Mouse (Mus musculus) ES-Bruce4 (cell line): ENCODE data around the gene Prss27. TPM values are rescaled to one million over a fixed set of nuclear protein-coding genes. Genes with fewer than 3 reads are reported as not detected.

Source experiments
- H3K27ac ChIP-seq: 2 replicates; pipeline ENCODE4 v1.5.1; 2012; ENCODE audit warnings: low read length, inconsistent platforms; ENCODE audit not compliant: insufficient read depth
- H3K27me3 ChIP-seq: 2 replicates; pipeline ENCODE4 v1.6.1; 2012; ENCODE audit warnings: mild to moderate bottlenecking, low read length, inconsistent platforms; ENCODE audit not compliant: control insufficient read depth, poor library complexity, insufficient read depth, severe bottlenecking
- H3K36me3 ChIP-seq: 2 replicates; pipeline ENCODE4 v1.6.1; 2012; ENCODE audit warnings: inconsistent platforms, mild to moderate bottlenecking, low read length, moderate library complexity; ENCODE audit not compliant: control insufficient read depth, poor library complexity, insufficient read depth, severe bottlenecking
- H3K4me1 ChIP-seq: one replicate; pipeline ENCODE4 v1.8.1; 2011; ENCODE audit warnings: low read length; ENCODE audit not compliant: control insufficient read depth, insufficient read depth
- H3K4me3 ChIP-seq: 2 replicates; pipeline ENCODE4 v1.5.1; 2011; ENCODE audit warnings: low read depth, mild to moderate bottlenecking, low read length
- H3K9ac ChIP-seq: 2 replicates; pipeline ENCODE4 v1.6.1; 2012; ENCODE audit warnings: low read depth, mild to moderate bottlenecking, inconsistent platforms; ENCODE audit not compliant: poor library complexity, severe bottlenecking
- H3K9me3 ChIP-seq: replicated peaks from 2 replicates; pipeline ENCODE4 v1.6.1; 2012; ENCODE audit warnings: mild to moderate bottlenecking, low read length, inconsistent platforms; ENCODE audit not compliant: control insufficient read depth, poor library complexity, insufficient read depth, severe bottlenecking
- CTCF ChIP-seq: IDR thresholded peaks from one replicate; pipeline ENCODE4 v1.8.1; 2011; ENCODE audit warnings: low read depth, low read length
- EP300 ChIP-seq: IDR thresholded peaks from 2 replicates; pipeline ENCODE4 v1.6.1; 2011; ENCODE audit warnings: low read depth, low read length; ENCODE audit not compliant: insufficient read depth
- POLR2A ChIP-seq: IDR thresholded peaks from one replicate; pipeline ENCODE4 v1.8.1; 2011; ENCODE audit warnings: low read length; ENCODE audit not compliant: insufficient read depth
- polyA plus RNA-seq: library from polyadenylated mRNA; stranded (reverse); fragments of >200 nt; gene quantifications from 2 replicates; pipeline ENCODE4 v1.2.4, GENCODE M21; 2011; ENCODE audit warnings: low read depth; ENCODE audit not compliant: missing spikeins, insufficient read depth, insufficient read length

Gene Prss27
- polyA plus RNA-seq, 1 experiment: not detected

DNA sequence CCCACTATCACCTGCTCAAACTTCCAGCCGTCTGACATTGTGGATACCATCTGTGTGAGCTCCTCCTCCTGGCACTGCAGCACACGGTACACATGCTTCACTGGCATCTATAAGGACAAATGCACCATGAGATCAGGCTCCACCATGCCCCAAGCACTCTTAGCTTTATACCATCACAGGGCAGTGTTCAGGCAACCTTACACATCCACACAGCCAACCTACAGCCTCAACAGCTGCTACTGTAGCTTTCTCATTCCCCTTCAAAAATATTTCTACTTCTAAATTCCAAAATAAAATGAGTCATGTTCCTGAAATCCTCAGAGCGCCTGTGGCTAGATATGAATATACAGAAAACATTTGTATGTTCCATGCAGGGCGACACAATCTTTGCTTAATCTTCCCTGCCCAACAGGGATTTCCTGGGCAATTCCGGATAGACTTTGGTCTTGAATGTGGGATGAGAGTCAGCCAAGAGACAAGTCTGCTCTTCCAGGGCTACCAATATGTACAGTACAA lies 19.8 kb downstream of the Prss27 start:
- no peak for TF ChIP-seq CTCF
- TF ChIP-seq POLR2A: no peak
- TF ChIP-seq EP300: no peak
- no peaks in the 10 kb centered on the region for H3K4me1 ChIP-seq
- H3K27me3 ChIP-seq: no peaks in the 10 kb centered on the region
- no peak overlapping the region for H3K4me3 ChIP-seq
- H3K9me3 ChIP-seq: no peaks in the 10 kb centered on the region
- H3K27ac ChIP-seq: no peak overlapping the region
- no peak overlapping the region for H3K9ac ChIP-seq
- peaks cover 41% of the 10 kb centered on the region for H3K36me3 ChIP-seq

DNA sequence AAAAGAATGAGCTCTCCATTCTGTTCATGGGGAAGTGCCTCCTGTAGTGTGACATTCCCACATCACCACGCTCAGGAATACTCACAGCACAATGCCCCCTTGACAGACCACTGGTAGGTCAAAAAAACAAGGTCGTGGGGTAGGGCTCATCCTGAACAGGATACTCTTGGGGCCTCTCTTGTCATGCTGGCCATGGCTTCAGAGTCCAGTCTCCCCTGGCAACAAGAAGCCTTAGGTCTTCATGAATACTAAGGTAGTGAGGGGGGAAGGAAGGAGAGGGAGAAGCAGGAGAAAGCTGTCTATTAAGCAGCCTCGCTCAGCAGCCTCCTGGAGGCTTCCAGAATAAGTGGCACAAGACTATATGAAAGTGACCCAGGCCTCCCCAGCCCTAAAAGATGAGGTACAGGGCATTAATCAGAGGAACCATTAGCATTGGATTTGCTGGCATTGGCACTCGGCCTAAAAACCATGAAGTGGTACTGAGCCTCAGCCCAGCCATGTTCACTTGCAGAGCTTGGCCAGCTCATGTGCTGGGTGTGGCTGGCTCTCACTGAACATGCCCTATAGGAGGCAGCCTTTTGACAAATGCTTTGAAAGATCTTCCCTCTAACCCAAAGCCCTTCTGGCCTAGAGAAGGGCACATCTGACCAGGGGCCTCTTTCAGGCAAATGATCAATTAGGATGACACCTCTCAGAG lies 24.7 kb downstream of the Prss27 start:
- no peak overlapping the region for H3K4me3 ChIP-seq
- H3K4me1 ChIP-seq: no peaks in the 10 kb centered on the region
- H3K9ac ChIP-seq: no peak overlapping the region
- H3K36me3 ChIP-seq: peaks cover 15% of the 10 kb centered on the region
- H3K27ac ChIP-seq: no peak overlapping the region
- no peaks in the 10 kb centered on the region for H3K9me3 ChIP-seq
- no peaks in the 10 kb centered on the region for H3K27me3 ChIP-seq
- TF ChIP-seq POLR2A (no peak), CTCF (no peak), EP300 (no peak)

DNA sequence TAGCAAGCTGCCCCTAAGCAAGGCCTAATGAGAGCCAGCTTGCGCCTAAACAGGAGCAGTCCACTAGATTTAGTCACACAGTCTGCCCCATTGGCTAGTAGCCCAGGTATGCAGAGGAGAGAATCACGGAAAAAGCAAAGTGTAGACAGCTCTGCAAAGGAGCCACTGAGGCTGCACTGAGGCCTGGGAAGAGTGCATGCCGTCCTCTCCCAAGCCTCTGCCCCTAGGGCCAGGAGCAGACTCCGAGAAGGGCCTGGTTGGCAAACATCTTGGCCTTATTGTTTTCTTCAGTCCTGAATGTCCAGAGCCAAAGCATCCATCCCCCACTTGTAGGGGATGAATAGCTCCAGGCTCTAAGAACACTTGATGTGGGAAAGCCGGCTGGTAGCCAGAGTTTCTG lies 30.3 kb downstream of the Prss27 start:
- Histone ChIP-seq H3K36me3 (peaks cover 4% of the 10 kb centered on the region; the same call in 1 of the 2 replicates), H3K9ac (no peak overlapping the region), H3K27ac (no peak overlapping the region), H3K9me3 (no peaks in the 10 kb centered on the region), H3K27me3 (no peaks in the 10 kb centered on the region), H3K4me1 (no peaks in the 10 kb centered on the region), H3K4me3 (no peak overlapping the region)
- TF ChIP-seq EP300 (no peak), CTCF (no peak), POLR2A (no peak)

DNA sequence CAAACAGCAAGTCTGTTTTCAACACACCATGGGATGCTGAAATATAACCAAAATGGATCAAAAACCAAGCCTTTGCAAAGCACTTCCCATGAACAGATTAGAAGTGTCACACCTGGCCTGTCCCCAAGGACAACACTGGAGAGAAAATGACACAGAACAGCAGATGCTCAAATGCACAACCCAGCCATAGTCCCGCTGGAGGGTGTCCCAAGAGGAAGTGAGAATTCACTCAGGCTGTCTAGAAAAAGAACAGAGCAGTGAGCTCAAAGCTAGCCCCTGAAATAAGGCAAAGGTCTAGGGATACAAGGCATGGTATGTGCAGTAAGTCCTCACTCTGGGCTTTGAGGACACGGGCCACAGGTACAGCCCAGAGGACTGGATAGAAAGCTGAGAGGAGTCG lies 31.6 kb downstream of the Prss27 start:
- no peaks in the 10 kb centered on the region for H3K27me3 ChIP-seq
- H3K27ac ChIP-seq: no peak overlapping the region
- no peaks in the 10 kb centered on the region for H3K9me3 ChIP-seq
- H3K9ac ChIP-seq: no peak overlapping the region
- no peak for TF ChIP-seq EP300
- no peak for TF ChIP-seq CTCF
- no peak for TF ChIP-seq POLR2A
- H3K4me1 ChIP-seq: no peaks in the 10 kb centered on the region
- peaks cover 4% of the 10 kb centered on the region; the same call in 1 of the 2 replicates for H3K36me3 ChIP-seq
- no peak overlapping the region for H3K4me3 ChIP-seq

DNA sequence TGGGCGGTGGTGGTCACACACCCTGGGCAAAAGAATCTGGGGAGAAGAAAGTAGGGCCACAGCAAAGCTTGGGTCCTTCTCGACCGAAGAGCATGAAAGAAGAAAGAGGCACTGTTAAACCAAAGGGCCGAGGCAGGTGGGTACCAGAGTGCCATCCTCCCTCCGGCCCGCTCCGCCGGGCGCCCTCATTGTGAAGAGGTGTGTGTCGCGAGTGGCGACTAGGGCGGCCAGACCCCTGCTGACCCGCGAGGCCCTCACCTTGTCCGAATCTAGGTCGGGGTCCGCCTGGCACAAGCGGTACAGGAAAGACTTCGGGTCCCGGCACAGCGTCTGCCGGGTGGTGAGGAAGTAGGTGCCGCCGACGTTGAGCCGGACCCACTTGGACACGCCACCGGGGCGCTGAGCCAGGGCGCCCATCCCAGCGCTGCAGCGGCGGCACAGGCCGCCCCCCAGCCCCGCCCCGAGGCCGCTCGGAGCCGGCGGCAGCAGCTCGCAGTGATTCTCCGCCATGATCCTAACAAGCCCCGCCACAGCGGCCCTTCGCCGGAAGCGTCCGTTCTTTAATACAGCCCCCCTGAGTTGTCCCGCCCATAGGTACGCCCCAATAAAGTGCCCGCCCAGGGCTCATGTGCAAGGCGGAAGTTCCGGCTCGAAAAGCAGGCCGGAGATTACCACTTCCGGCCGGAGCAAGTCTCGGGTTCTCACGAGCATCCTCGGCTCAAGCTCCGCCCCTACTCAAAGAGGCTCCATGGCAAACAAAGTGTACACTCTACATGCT lies 35.2 kb downstream of the Prss27 start, which contains the start of gene Kctd5:
Gene Kctd5 (minus strand): TSS at position 567 of the 778 bp plus-strand sequence.
- Histone ChIP-seq H3K9me3 (no peaks in the 10 kb centered on the region), H3K27ac (no peak within 1 kb of the TSS), H3K27me3 (no peaks in the 10 kb centered on the region), H3K36me3 (peaks cover 6% of the 10 kb centered on the region; the same call in 1 of the 2 replicates), H3K4me3 (peak within 1 kb of the TSS; percentile 97), H3K9ac (peak within 1 kb of the TSS; percentile 92), H3K4me1 (no peaks in the 10 kb centered on the region)
- TF ChIP-seq EP300: peak; percentile 62; the same call in 1 of the 2 replicates
- TF ChIP-seq POLR2A: peak; percentile 37
- TF ChIP-seq CTCF: no peak
